Mouse (Mus musculus) forebrain, postnatal 0 days (tissue): ENCODE results near the gene Atp8a2. TPM values are rescaled to one million over a fixed set of nuclear protein-coding genes. Genes with fewer than 3 reads are reported as not detected.
A peak's percentile ranks its signal among the peaks of the same experiment; 100 is the strongest.

Experiments
- ATAC-seq: fragments of 200-750 bp; cut with Nextera tagmentation; 2 replicates; pipeline ENCODE4 v1.8.0; 2017; ENCODE audit warnings: mild to moderate bottlenecking, moderate library complexity
- DNase-seq: peaks from one replicate; pipeline ENCODE4 v3.0.0-alpha.2; 2015
- H3K27ac ChIP-seq: fragments of 300-500 bp; sonication (generic); 2 replicates; pipeline ENCODE4 v1.5.1; 2014; ENCODE audit warnings: low read depth, mild to moderate bottlenecking, antibody characterized with exemption, low read length, moderate library complexity, mixed read lengths
- H3K27me3 ChIP-seq: fragments of 300-500 bp; sonication (generic); 2 replicates; pipeline ENCODE4 v1.6.1; 2014; ENCODE audit warnings: mild to moderate bottlenecking, low read length, mixed read lengths; ENCODE audit not compliant: insufficient read depth
- H3K36me3 ChIP-seq: fragments of 300-500 bp; sonication (generic); 2 replicates; pipeline ENCODE4 v1.6.1; 2014; ENCODE audit warnings: mild to moderate bottlenecking, moderate library complexity; ENCODE audit not compliant: insufficient read depth
- H3K4me1 ChIP-seq: fragments of 300-500 bp; sonication (generic); 2 replicates; pipeline ENCODE4 v1.6.1; 2014; ENCODE audit warnings: antibody characterized with exemption; ENCODE audit not compliant: insufficient read depth
- H3K4me2 ChIP-seq: fragments of 300-500 bp; sonication (generic); 2 replicates; pipeline ENCODE4 v1.6.1; 2014; ENCODE audit warnings: low read depth, mild to moderate bottlenecking, moderate library complexity
- H3K4me3 ChIP-seq: fragments of 300-500 bp; sonication (generic); 2 replicates; pipeline ENCODE4 v1.5.1; 2014; ENCODE audit warnings: low read depth, low read length, mixed read lengths
- H3K9ac ChIP-seq: fragments of 300-500 bp; sonication (generic); 2 replicates; pipeline ENCODE4 v1.6.1; 2014; ENCODE audit warnings: mild to moderate bottlenecking
- H3K9me3 ChIP-seq: fragments of 300-500 bp; sonication (generic); 2 replicates; pipeline ENCODE4 v1.6.1; 2016; ENCODE audit warnings: low read length
- CTCF ChIP-seq: sonication (generic); IDR thresholded peaks from 2 replicates; pipeline ENCODE4 v1.5.1; 2016; ENCODE audit warnings: antibody characterized with exemption, control low read depth, low read depth
- WGBS: fragments of 180-500 bp; shearing (Covaris S2); extraction: QIAGEN DNeasy Blood & Tissue Kit; methylation state at CpG from one replicate; pipeline ENCODE4 v1.1.7; 2014; 5-methylcytosine and 5-hydroxymethylcytosine counted together
- polyA plus RNA-seq: library from polyadenylated mRNA; unstranded; fragments of >200 nt; fragmentation: Nextera tagmentation; extraction: Ambion mirVana; gene quantifications from 2 replicates; pipeline ENCODE4 v1.2.1, GENCODE M21; 2015
- total RNA-seq: library from RNA; depleted of rRNA; stranded (reverse); fragments of >200 nt; gene quantifications from 2 replicates; pipeline ENCODE4 v1.2.3, GENCODE M21; 2014; rRNA removed

The Atp8a2 gene
- total RNA-seq = 33.6 and 41.9 TPM in 2 replicates
- polyA plus RNA-seq = 18.3 and 38.0 TPM in 2 replicates

DNA sequence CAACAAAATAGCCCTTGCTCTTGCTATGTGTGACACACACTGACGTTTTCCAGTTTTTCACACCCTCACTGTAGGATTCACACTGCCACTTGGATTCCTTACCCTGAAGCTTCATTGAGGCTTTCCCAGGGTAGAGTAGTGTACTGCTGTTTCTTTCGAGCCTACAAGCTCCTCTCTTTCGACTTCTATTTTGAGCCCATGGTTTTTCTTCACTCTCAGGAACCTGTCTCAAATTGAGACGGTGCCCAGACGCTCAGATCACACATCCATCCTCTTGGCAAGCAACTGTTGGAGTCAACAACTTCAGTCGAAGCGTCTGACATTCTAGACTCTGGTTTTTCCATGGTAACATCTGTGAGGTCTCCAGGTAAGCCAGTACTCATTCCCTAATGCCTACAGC lies at the start of gene Atp8a2:
Gene Atp8a2 (minus strand): TSS at position 296 of the 400 bp plus-strand sequence.
- H3K4me3 ChIP-seq = no peak within 1 kb of the TSS
- H3K4me2 ChIP-seq = no peak within 1 kb of the TSS
- H3K36me3 ChIP-seq = no peaks in the 10 kb centered on the region
- DNase-seq (peak; percentile 32), ATAC-seq (peak; percentile 76)
- H3K27ac ChIP-seq = peak within 1 kb of the TSS; percentile 36; the same call in 1 of the 2 replicates
- no peak within 1 kb of the TSS for H3K9ac ChIP-seq
- no peak for TF ChIP-seq CTCF
- WGBS = 63% methylated on average over 7 of the region's 7 CpGs
- no peaks in the 10 kb centered on the region for H3K27me3 ChIP-seq
- H3K9me3 ChIP-seq = no peaks in the 10 kb centered on the region
- H3K4me1 ChIP-seq = no peaks in the 10 kb centered on the region

DNA sequence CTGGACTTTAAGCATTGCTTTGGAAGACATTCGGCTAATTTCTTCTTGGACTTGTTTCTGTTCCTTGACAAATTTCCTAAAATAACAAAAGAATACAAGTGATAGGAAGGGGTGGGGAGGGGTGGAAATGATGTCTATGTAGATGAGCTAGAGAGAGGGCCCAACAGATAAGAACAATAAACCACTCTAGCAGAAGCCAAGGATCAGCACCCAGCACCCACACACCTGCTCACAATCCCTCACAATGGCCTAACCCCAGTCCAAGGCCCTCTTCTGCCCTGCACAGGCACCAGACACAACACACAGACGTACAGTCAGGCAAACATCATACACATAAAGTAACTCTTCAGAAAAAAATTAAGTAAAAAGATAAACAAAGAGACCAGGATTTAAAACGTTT lies 41.6 kb upstream of the Atp8a2 start:
- H3K9me3 ChIP-seq = no peaks in the 10 kb centered on the region
- ATAC-seq (no peak), DNase-seq (no peak)
- peaks cover 29% of the 10 kb centered on the region for H3K36me3 ChIP-seq
- no peaks in the 10 kb centered on the region for H3K27me3 ChIP-seq
- H3K27ac ChIP-seq = no peak overlapping the region
- H3K4me2 ChIP-seq = no peak overlapping the region
- WGBS = 83% methylated on average over 3 of the region's 3 CpGs
- H3K9ac ChIP-seq = no peak overlapping the region
- H3K4me3 ChIP-seq = no peak overlapping the region
- no peak for TF ChIP-seq CTCF
- H3K4me1 ChIP-seq = no peaks in the 10 kb centered on the region

DNA sequence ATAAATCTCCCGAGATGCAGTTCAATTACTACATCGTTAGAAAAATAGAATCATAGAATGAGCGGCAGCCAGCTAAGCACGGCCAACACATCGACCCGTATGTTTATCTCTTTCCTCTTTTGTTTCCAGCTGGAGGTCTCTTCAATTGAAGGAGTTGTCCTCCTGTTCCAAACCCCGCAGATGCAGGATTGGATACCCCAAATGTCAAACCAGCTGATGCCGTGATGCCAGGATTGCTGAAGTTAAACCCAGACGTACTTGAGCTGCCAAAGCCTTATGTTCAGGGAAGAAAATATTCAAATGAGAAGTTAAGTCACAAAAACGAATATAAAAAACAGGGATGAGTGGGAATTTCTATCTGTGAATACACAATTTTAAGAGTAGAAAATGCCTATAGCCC lies 22.9 kb upstream of the Atp8a2 start:
- Histone ChIP-seq H3K27me3 (no peaks in the 10 kb centered on the region), H3K4me3 (no peak overlapping the region), H3K36me3 (peaks cover 13% of the 10 kb centered on the region), H3K9me3 (no peaks in the 10 kb centered on the region), H3K9ac (no peak overlapping the region), H3K4me2 (no peak overlapping the region), H3K27ac (no peak overlapping the region), H3K4me1 (no peaks in the 10 kb centered on the region)
- ATAC-seq (peak; percentile 81), DNase-seq (peak; percentile 82)
- WGBS = 61% methylated on average over 10 of the region's 10 CpGs
- no peak for TF ChIP-seq CTCF

DNA sequence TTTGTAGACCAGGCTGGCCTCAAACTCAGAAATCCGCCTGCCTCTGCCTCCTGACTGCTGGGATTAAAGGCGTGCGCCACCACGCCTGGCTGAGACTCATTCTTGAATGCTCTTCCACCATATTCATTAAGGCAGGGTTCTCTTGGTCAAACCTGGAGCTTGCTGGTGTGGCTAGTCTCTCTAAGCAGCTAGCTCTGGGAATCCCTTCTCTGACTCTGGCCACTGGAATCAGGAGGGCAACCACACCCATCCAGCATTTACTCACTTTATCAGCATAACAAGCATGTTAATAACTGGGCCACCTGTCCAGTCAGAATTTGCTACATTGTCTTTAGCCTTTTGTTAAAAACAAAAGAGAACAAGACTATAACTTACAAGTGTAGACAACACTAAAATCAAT lies 20.6 kb upstream of the Atp8a2 start:
- H3K9ac ChIP-seq = no peak overlapping the region
- no peak for TF ChIP-seq CTCF
- no peaks in the 10 kb centered on the region for H3K9me3 ChIP-seq
- H3K27me3 ChIP-seq = no peaks in the 10 kb centered on the region
- H3K27ac ChIP-seq = no peak overlapping the region
- DNase-seq (no peak), ATAC-seq (no peak)
- no peak overlapping the region for H3K4me2 ChIP-seq
- 96% methylated on average over 4 of the region's 4 CpGs for WGBS
- H3K36me3 ChIP-seq = peaks cover 13% of the 10 kb centered on the region
- no peaks in the 10 kb centered on the region for H3K4me1 ChIP-seq
- no peak overlapping the region for H3K4me3 ChIP-seq

DNA sequence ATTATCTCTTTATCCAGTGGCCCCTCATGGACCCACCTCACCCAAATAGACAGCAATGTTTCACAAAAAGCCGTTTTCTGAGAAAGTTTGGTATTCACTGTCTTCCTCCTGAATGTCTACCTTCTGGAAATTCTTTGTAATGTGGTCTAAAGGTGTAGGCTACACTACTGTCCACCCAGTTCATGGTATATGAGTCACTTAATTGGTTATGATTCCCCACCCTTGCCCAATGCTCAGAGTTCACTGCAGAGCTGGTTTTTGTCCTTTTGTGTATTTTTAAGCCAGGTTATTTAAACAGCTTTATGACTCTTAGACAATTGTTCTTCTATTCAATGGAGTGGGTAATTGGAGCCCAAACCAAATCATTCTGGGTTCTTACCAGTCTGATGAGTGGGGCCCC lies 19.1 kb upstream of the Atp8a2 start:
- Histone ChIP-seq H3K4me2 (no peak overlapping the region), H3K27ac (no peak overlapping the region), H3K36me3 (peaks cover 13% of the 10 kb centered on the region), H3K4me1 (no peaks in the 10 kb centered on the region), H3K4me3 (no peak overlapping the region), H3K9me3 (no peaks in the 10 kb centered on the region), H3K9ac (no peak overlapping the region), H3K27me3 (no peaks in the 10 kb centered on the region)
- DNase-seq (no peak), ATAC-seq (no peak)
- WGBS = 98% methylated on average over 1 of the region's 1 CpGs
- TF ChIP-seq CTCF = no peak

DNA sequence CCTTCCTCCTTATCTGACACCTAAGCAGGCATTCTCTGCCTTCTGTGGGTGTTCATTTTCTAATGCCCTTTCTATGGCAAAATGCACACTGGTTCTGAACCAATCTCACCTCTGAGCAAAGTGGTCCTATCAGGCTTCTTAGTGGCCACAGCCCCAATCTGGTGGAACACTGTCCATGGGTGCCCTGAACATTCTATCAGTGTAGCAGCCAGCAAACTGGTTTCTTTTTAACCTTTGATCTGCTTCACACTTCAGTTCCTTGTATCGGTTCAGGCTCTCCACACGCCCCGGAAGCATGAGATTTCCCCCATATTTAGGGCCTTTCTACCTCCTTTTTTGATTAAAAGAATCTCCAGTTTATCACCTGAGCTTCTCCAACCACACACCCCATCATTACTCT lies 18.0 kb upstream of the Atp8a2 start:
- no peak overlapping the region for H3K27ac ChIP-seq
- ATAC-seq = no peak
- H3K4me1 ChIP-seq = no peaks in the 10 kb centered on the region
- no peaks in the 10 kb centered on the region for H3K27me3 ChIP-seq
- DNase-seq = no peak
- TF ChIP-seq CTCF = no peak
- peaks cover 13% of the 10 kb centered on the region for H3K36me3 ChIP-seq
- no peak overlapping the region for H3K4me3 ChIP-seq
- H3K4me2 ChIP-seq = no peak overlapping the region
- no peak overlapping the region for H3K9ac ChIP-seq
- WGBS = 94% methylated on average over 3 of the region's 3 CpGs
- H3K9me3 ChIP-seq = no peaks in the 10 kb centered on the region

DNA sequence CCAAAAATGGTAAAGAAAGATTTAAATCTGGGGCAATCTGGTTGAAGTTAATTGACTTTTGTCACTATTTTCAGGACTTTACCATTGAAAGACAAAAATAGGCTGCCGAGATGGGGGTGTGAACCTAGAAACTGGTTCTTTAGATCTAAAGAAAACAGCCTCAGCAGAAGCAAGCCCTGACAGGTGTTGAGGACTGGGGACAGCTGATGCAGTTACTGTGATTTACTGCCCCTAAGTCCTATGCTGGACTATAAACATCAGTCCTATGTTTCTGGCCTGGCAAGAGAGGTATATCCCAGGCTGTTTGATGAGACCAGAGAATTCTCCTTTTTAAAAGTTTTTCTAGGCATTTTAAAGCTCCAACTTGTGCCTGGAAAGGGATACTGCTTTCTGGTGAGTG lies 17.1 kb upstream of the Atp8a2 start:
- TF ChIP-seq CTCF = no peak
- Histone ChIP-seq H3K27me3 (no peaks in the 10 kb centered on the region), H3K36me3 (peaks cover 13% of the 10 kb centered on the region), H3K27ac (no peak overlapping the region), H3K9me3 (no peaks in the 10 kb centered on the region), H3K4me2 (no peak overlapping the region), H3K4me3 (no peak overlapping the region), H3K4me1 (no peaks in the 10 kb centered on the region), H3K9ac (no peak overlapping the region)
- DNase-seq (no peak), ATAC-seq (no peak)
- WGBS = 71% methylated on average over 1 of the region's 1 CpGs

DNA sequence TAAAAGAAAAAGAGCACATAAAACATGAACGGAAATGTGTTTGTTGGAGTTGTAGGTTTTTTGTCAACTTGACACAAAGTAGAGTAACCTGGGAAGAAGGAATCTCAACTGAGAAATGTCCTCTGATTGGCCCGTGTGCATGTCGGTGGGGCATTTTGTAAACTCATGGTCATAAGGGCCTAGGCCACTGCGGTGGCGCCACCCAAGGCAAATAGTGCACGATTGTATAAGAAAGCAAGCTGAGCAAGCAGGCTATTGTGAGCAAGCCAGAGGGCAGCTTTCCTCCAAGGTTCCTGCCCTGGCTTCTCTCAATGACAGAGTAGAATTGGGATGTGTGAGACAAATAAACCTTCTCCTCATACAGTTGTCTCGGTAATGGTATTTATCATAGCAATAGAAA lies 12.2 kb upstream of the Atp8a2 start:
- TF ChIP-seq CTCF = no peak
- WGBS = 89% methylated on average over 7 of the region's 7 CpGs
- ATAC-seq = no peak

More for the DNA sequence above, 12.2 kb upstream of the Atp8a2 start:
- Histone ChIP-seq H3K27ac (no peak overlapping the region), H3K36me3 (no peaks in the 10 kb centered on the region), H3K27me3 (no peaks in the 10 kb centered on the region), H3K9ac (no peak overlapping the region), H3K4me2 (no peak overlapping the region), H3K4me3 (no peak overlapping the region), H3K9me3 (no peaks in the 10 kb centered on the region), H3K4me1 (no peaks in the 10 kb centered on the region)
- DNase-seq = no peak
